Mouse (Mus musculus) inflammation-experienced regulatory T-cells, adult 6 months (primary cell): ENCODE measurements around the gene Bach1. TPM values are rescaled to one million over a fixed set of nuclear protein-coding genes. Genes with fewer than 3 reads are reported as not detected.

Experiments
- ATAC-seq: one replicate; pipeline ENCODE4 v1.8.0; 2017
- polyA plus RNA-seq, 3 experiments: library from polyadenylated mRNA; unstranded; fragments of 100-300 nt; shearing (Covaris generic); gene quantifications; one replicate each; pipeline ENCODE4 v1.2.1; 2017

Bach1 gene
- polyA plus RNA-seq, 3 experiments from 2014 or later, result 1.6 to 3.7 (median 3.5) TPM

GRCm38 (mm10) chr16:87744338-87744737 is 45.6 kb downstream of the Bach1 start:
- ATAC-seq, result no peak

DNA sequence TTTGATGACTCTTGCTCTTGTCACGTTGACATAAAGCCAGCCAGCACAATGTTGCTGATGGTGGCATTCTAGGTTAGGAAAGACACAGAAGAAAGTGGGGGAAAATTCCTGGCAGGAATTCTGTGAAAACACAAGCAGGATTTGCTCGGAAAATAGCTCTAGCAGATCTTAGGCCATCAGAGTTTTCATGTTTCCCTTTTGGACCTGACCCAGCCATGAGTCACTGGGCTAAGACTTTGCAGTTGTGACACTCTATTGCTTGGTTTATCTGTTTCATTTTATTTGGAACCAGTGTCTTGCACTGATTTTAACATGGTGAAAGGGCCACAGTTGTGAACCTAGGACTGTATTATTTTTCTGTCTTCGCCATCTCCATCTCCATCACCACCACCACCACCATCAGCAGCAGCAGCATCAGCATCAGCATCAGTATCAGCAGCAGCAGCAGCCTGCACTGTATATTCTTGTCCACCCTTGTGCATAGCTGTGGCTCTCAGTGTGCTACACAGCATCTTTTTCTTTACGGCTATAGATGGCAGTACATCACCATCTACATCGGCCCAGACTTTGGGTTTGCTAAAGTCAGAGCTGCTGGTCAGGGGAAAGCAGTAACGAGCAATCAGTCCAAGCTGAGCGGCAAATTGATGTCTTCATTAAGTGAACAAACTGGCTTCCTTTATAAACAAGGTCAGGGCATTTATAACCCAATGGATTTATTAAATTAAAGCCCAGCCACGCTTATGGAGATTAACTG is 46.6 kb downstream of the Bach1 start:
- no peak for ATAC-seq

DNA sequence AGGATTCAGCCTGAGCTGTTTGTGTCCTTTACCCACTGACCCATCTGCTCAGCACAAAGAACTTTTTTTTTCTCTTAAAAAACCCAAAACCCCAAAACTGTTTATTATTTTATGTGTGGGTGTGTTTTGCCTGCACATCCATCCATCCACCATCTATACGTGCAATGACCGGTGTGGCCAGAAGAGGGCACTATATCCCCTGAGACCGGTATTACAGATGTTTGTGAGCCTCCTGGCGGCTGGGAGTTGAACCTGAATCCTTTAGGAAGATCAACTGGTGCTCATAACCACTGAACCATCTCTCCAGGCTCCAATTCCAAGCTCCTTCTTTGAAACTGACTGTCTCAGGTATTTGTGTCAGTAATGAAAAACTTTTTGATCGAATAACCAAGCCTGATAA is 48.0 kb downstream of the Bach1 start:
- ATAC-seq, result peak; percentile 97

- ATAC-seq, result peak; percentile 23
These were observed 52.5 kb downstream of the Bach1 start for GRCm38 (mm10) chr16:87751243-87751642.

GRCm38 (mm10) chr16:87752482-87752881 is 53.7 kb downstream of the Bach1 start:
- no peak for ATAC-seq

- peak; percentile 90 for ATAC-seq
These were observed 56.1 kb downstream of the Bach1 start for GRCm38 (mm10) chr16:87754858-87755257.

GRCm38 (mm10) chr16:87755915-87756314 is 57.2 kb downstream of the Bach1 start:
- ATAC-seq, result no peak

GRCm38 (mm10) chr16:87758016-87758415 is 59.3 kb downstream of the Bach1 start:
- no peak for ATAC-seq

GRCm38 (mm10) chr16:87764668-87765109 is 65.9 kb downstream of the Bach1 start:
- peak; percentile 98 for ATAC-seq

DNA sequence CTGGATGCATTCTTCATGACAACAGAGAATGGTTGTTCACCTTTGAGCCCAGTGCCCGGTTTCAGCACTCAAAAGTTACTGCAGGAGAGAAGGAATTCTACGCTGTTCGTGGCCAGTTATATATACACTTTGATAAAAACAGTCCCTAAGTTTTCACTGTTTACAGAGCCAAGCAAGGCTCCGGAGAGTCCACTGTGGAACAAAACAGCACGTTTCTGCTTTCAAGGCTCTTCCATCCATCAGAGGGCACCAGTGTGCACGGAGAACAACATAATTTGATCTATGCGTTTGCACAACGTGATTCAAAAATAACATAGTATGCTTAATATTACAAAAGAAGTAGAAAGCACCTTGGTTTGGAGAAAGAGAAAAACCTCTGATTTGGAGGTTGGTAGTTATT is 67.2 kb downstream of the Bach1 start:
- no peak for ATAC-seq

- no peak for ATAC-seq
These were observed 71.8 kb downstream of the Bach1 start for GRCm38 (mm10) chr16:87770576-87770975.

DNA sequence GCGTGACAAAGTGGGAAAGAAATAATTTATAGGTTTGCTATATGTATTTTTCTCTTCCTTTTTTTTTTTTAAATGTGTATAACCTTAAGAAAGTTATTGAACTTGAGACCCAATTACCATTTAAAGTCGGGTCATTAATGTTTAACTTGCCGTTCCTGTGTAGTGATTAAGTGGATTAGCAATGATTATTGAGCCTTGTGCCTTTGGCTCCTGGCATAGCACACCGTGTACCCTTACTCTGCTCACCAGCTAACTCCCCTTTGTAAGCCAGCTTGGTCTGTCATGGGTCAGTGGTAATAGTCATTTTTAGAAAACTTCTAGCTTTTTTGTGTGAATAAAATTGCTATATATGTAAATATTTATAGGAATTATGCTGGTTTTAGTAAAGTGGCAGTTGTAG is 73.2 kb downstream of the Bach1 start:
- ATAC-seq, result no peak

GRCm38 (mm10) chr16:87774398-87774797 is 75.7 kb downstream of the Bach1 start:
- no peak for ATAC-seq

GRCm38 (mm10) chr16:87777373-87777772 is 78.6 kb downstream of the Bach1 start:
- no peak for ATAC-seq

DNA sequence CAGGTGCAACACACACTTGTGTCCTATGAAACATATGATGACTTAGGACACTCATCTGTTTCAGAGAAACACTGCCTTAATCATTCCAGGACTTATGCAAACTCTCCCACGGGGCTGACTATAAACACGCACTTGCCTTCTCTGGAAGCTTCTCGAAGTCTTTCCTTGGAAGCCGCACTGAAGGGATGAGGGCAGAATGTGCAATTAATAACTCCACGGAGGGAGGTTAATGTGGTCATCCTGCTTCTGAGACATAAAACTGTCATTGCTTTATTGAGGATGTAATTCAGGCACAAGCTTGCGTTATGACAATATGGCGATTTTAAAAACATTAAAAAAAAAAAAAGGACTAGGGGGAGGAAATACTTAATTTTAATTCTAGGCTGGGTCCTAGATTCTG is 82.9 kb downstream of the Bach1 start:
- no peak for ATAC-seq

Other genes starting within 250 kb of the Bach1 start
- 10 to 100 TPM; 45.9 to 61.9 (median 60.5) TPM for gene Usp16, start 244.2 kb upstream of the Bach1 start, polyA plus RNA-seq
- 100 to 1,000 TPM; 400 to 466 (median 409) TPM for gene Cct8, start 203.1 kb upstream of the Bach1 start, polyA plus RNA-seq
- not detected for gene Map3k7cl, start 145.6 kb upstream of the Bach1 start, polyA plus RNA-seq